Mouse (Mus musculus): Measurements from ENCODE around the gene Unkl. TPM values are rescaled to one million over a fixed set of nuclear protein-coding genes. Genes with fewer than 3 reads are reported as not detected.
A peak's percentile ranks its signal among the peaks of the same experiment; 100 is the strongest.

Unkl gene
- 5.4 and 6.1 TPM in 2 replicates for polyA plus RNA-seq (2015; fragmentation: Nextera tagmentation; extraction: Ambion mirVana)

GRCm38 (mm10) chr17:25188150-25189031 is at the start of gene Unkl:
Gene Unkl (plus strand): TSS chr17:25188397.
- Histone ChIP-seq H3K27ac (ENCODE audit: low read length) (peak within 1 kb of the TSS; percentile 84), H3K36me3 (ENCODE audit: control insufficient read depth, insufficient read depth) (peaks cover 6% of the 10 kb centered on the region; the same call in 1 of the 2 replicates), H3K9ac (ENCODE audit: low read length) (peak within 1 kb of the TSS; percentile 95), H3K27me3 (ENCODE audit: control insufficient read depth, insufficient read depth, low read length) (no peaks in the 10 kb centered on the region), H3K4me2 (ENCODE audit: low read depth, low read length) (peak within 1 kb of the TSS; percentile 79), H3K4me1 (ENCODE audit: control insufficient read depth, insufficient read depth, low read length) (peaks cover 22% of the 10 kb centered on the region), H3K9me3 (replicated peaks; ENCODE audit: control insufficient read depth, low read length) (no peaks in the 10 kb centered on the region), H3K4me3 (ENCODE audit: low read length) (peak within 1 kb of the TSS; percentile 90)
- peak; percentile 66 for ATAC-seq (replicated peaks; ENCODE audit: extremely low read depth, insufficient read depth, low FRiP score)
- WGBS: under 1% methylated on average over 81 of the region's 104 CpGs

DNA sequence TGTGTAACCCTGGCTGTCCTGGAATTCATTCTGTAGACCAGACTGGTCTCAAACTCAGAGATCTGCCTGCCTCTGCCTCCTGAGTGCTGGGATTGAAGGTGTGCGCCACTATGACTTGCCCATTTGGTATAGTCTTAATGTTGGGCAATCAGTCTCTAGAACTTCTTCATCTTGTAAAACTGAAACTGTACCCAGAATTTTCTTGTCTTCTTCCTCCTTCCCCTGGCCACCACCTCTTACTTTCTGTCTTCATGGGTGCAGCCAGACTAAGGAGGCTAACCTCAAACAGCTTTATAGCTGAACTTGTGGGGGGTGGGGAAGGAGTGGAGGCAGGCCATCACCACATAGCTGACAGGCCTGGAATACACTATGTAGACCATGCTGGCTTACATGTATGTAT is 49.4 kb upstream of the Unkl start:
- WGBS: 100% methylated on average over 1 of the region's 1 CpGs
- Histone ChIP-seq H3K27ac (ENCODE audit: low read length) (no peak overlapping the region), H3K4me2 (ENCODE audit: low read depth, low read length) (no peak overlapping the region), H3K9me3 (replicated peaks; ENCODE audit: control insufficient read depth, low read length) (no peaks in the 10 kb centered on the region), H3K27me3 (ENCODE audit: control insufficient read depth, insufficient read depth, low read length) (no peaks in the 10 kb centered on the region), H3K4me3 (ENCODE audit: low read length) (no peak overlapping the region), H3K36me3 (ENCODE audit: control insufficient read depth, insufficient read depth) (no peaks in the 10 kb centered on the region), H3K4me1 (ENCODE audit: control insufficient read depth, insufficient read depth, low read length) (peaks cover 7% of the 10 kb centered on the region), H3K9ac (ENCODE audit: low read length) (no peak overlapping the region)
- ATAC-seq (replicated peaks; ENCODE audit: extremely low read depth, insufficient read depth, low FRiP score): no peak

DNA sequence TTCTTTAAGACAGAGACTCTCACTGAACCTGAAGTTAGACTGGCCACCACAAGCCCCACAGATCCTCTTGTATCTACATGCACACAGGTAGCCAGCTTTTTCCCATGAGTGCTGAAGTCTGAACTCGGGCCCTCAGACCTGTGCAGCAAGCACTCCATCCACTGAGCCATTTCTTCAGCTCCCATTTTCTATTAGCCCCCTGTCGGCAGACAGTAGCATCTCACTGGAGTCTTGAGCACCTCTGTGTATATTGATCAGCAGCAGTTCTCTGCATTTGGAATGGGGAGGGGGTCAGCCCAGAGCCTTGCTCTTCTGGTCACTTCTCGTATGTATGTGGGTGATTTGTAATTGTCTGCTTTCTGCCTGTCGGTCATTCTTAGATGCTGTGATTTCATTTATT is 48.2 kb upstream of the Unkl start:
- no peak overlapping the region for H3K9ac ChIP-seq (ENCODE audit: low read length)
- no peak overlapping the region for H3K4me2 ChIP-seq (ENCODE audit: low read depth, low read length)
- no peaks in the 10 kb centered on the region for H3K9me3 ChIP-seq (replicated peaks; ENCODE audit: control insufficient read depth, low read length)
- no peaks in the 10 kb centered on the region for H3K4me1 ChIP-seq (ENCODE audit: control insufficient read depth, insufficient read depth, low read length)
- H3K27ac ChIP-seq (ENCODE audit: low read length): no peak overlapping the region
- no peaks in the 10 kb centered on the region; the same call in 1 of the 2 replicates for H3K36me3 ChIP-seq (ENCODE audit: control insufficient read depth, insufficient read depth)
- 68% methylated on average over 4 of the region's 4 CpGs for WGBS
- no peak for ATAC-seq (replicated peaks; ENCODE audit: extremely low read depth, insufficient read depth, low FRiP score)
- no peaks in the 10 kb centered on the region for H3K27me3 ChIP-seq (ENCODE audit: control insufficient read depth, insufficient read depth, low read length)
- no peak overlapping the region for H3K4me3 ChIP-seq (ENCODE audit: low read length)

- no peak within 1 kb of the TSS for H3K4me3 ChIP-seq (ENCODE audit: low read length)
- H3K27ac ChIP-seq (ENCODE audit: low read length): no peak within 1 kb of the TSS
- H3K4me1 ChIP-seq (ENCODE audit: control insufficient read depth, insufficient read depth, low read length): no peaks in the 10 kb centered on the region
- 0 out of 2 replicates have a peak, but pooled peaks cover 3% of the 10 kb centered on the region for H3K36me3 ChIP-seq (ENCODE audit: control insufficient read depth, insufficient read depth)
- no peak for ATAC-seq (replicated peaks; ENCODE audit: extremely low read depth, insufficient read depth, low FRiP score)
- H3K9me3 ChIP-seq (replicated peaks; ENCODE audit: control insufficient read depth, low read length): no peaks in the 10 kb centered on the region
- 88% methylated on average over 1 of the region's 1 CpGs for WGBS
- no peak within 1 kb of the TSS for H3K9ac ChIP-seq (ENCODE audit: low read length)
- no peaks in the 10 kb centered on the region for H3K27me3 ChIP-seq (ENCODE audit: control insufficient read depth, insufficient read depth, low read length)
- H3K4me2 ChIP-seq (ENCODE audit: low read depth, low read length): no peak within 1 kb of the TSS
Measured at GRCm38 (mm10) chr17:25162161-25162560, 26.0 kb upstream of the Unkl start, which contains the start of gene Ccdc154. Gene Ccdc154 (plus strand): TSS chr17:25162461.

DNA sequence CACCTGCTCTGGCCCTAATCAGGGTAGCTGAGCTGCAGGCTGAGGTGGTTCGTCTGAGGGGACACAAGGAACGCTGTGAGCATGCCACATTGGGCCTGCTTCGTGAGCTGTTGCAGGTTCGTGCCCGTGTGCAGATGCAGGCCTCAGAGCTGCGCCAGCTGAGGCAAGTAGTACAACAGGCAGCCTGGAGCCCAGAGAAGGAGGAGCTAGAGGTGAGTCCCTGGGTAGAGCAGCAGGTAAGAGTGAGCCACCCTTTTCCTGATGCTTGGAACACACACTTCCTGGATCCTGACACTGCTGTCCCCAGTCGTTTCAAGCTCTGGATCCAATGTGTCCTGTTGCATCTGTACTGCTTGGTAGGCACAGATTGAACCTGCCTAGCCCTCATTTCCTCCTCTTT is 24.8 kb upstream of the Unkl start:
- ATAC-seq (replicated peaks; ENCODE audit: extremely low read depth, insufficient read depth, low FRiP score): no peak
- Histone ChIP-seq H3K36me3 (ENCODE audit: control insufficient read depth, insufficient read depth) (0 out of 2 replicates have a peak, but pooled peaks cover 3% of the 10 kb centered on the region), H3K9ac (ENCODE audit: low read length) (no peak overlapping the region), H3K27ac (ENCODE audit: low read length) (no peak overlapping the region), H3K4me3 (ENCODE audit: low read length) (no peak overlapping the region), H3K27me3 (ENCODE audit: control insufficient read depth, insufficient read depth, low read length) (no peaks in the 10 kb centered on the region), H3K4me1 (ENCODE audit: control insufficient read depth, insufficient read depth, low read length) (no peaks in the 10 kb centered on the region), H3K4me2 (ENCODE audit: low read depth, low read length) (no peak overlapping the region), H3K9me3 (replicated peaks; ENCODE audit: control insufficient read depth, low read length) (no peaks in the 10 kb centered on the region)
- 61% methylated on average over 7 of the region's 7 CpGs for WGBS

- no peak overlapping the region for H3K9ac ChIP-seq (ENCODE audit: low read length)
- H3K4me1 ChIP-seq (ENCODE audit: control insufficient read depth, insufficient read depth, low read length): no peaks in the 10 kb centered on the region
- no peak overlapping the region for H3K27ac ChIP-seq (ENCODE audit: low read length)
- H3K27me3 ChIP-seq (ENCODE audit: control insufficient read depth, insufficient read depth, low read length): no peaks in the 10 kb centered on the region
- no peak overlapping the region for H3K4me3 ChIP-seq (ENCODE audit: low read length)
- H3K4me2 ChIP-seq (ENCODE audit: low read depth, low read length): no peak overlapping the region
- no peaks in the 10 kb centered on the region for H3K9me3 ChIP-seq (replicated peaks; ENCODE audit: control insufficient read depth, low read length)
- H3K36me3 ChIP-seq (ENCODE audit: control insufficient read depth, insufficient read depth): 0 out of 2 replicates have a peak, but pooled peaks cover 2% of the 10 kb centered on the region
- ATAC-seq (replicated peaks; ENCODE audit: extremely low read depth, insufficient read depth, low FRiP score): no peak
- 81% methylated on average over 3 of the region's 3 CpGs for WGBS
Measured at GRCm38 (mm10) chr17:25164770-25165169, 23.4 kb upstream of the Unkl start.

DNA sequence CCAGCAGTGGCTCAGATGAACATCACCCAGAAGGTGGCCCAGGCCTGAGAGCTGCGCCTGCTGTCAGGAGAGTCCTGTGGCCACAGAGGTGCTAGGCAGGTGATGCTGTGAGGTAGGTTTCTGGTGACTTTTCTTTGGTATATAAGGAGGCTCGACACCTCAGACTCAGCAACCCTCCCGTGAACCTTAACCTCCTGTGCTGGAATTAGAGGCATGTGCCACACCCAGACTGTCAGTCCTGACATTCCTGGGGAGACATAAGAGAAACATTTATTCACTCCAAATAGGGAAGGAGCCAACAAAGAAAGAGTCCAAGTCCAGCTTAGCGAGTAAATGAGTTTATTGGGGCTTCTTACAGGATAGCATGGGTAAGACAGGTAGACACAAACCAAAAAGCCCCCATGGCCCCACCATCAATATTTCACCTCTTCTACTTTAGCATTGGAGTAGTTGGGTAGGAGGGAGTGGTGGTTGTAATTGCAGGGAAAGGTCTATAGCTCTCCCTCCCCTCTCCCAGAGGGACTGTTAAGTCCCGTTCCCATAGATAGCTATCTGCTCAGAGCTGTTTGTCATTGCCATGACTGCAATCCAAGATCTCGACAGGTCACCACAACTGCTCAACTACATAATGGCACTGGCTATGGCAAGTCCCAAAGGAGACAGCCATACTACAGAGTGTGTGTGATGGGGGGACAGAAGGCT is 22.1 kb upstream of the Unkl start:
- WGBS: 43% methylated on average over 6 of the region's 6 CpGs
- no peaks in the 10 kb centered on the region for H3K36me3 ChIP-seq (ENCODE audit: control insufficient read depth, insufficient read depth)
- no peaks in the 10 kb centered on the region for H3K4me1 ChIP-seq (ENCODE audit: control insufficient read depth, insufficient read depth, low read length)
- no peak overlapping the region for H3K9ac ChIP-seq (ENCODE audit: low read length)
- H3K4me2 ChIP-seq (ENCODE audit: low read depth, low read length): no peak overlapping the region
- no peak overlapping the region for H3K4me3 ChIP-seq (ENCODE audit: low read length)
- no peak overlapping the region for H3K27ac ChIP-seq (ENCODE audit: low read length)
- no peaks in the 10 kb centered on the region for H3K9me3 ChIP-seq (replicated peaks; ENCODE audit: control insufficient read depth, low read length)
- H3K27me3 ChIP-seq (ENCODE audit: control insufficient read depth, insufficient read depth, low read length): no peaks in the 10 kb centered on the region
- ATAC-seq (replicated peaks; ENCODE audit: extremely low read depth, insufficient read depth, low FRiP score): no peak

- H3K27me3 ChIP-seq (ENCODE audit: control insufficient read depth, insufficient read depth, low read length): no peaks in the 10 kb centered on the region
- no peak overlapping the region for H3K9ac ChIP-seq (ENCODE audit: low read length)
- no peak overlapping the region for H3K4me3 ChIP-seq (ENCODE audit: low read length)
- no peak overlapping the region for H3K4me2 ChIP-seq (ENCODE audit: low read depth, low read length)
- no peak for ATAC-seq (replicated peaks; ENCODE audit: extremely low read depth, insufficient read depth, low FRiP score)
- H3K9me3 ChIP-seq (replicated peaks; ENCODE audit: control insufficient read depth, low read length): no peaks in the 10 kb centered on the region
- no peaks in the 10 kb centered on the region for H3K4me1 ChIP-seq (ENCODE audit: control insufficient read depth, insufficient read depth, low read length)
- no peak overlapping the region for H3K27ac ChIP-seq (ENCODE audit: low read length)
- 74% methylated on average over 2 of the region's 2 CpGs for whole genome bisulfite sequencing
- H3K36me3 ChIP-seq (ENCODE audit: control insufficient read depth, insufficient read depth): no peaks in the 10 kb centered on the region
Measured at GRCm38 (mm10) chr17:25169706-25170105, 18.5 kb upstream of the Unkl start.

DNA sequence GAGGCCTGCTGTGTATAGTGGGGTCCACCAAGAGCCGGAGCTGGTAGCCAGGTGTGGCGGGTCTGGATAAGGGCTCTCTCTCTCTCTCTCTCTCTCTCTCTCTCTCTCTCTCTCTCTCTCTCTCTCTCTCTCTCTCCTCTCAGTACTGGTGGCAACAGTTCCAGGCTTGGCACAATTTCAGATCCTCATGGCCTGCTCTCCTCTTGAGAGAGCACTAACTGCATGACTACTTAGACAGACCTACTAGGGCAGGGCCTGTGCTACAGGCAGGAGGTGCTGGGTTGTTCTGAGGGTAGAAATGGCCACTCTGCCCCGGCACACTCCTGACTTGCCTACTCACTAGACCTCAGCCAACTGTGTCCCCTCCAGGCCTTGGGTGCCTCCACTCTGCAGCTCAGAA is 15.6 kb upstream of the Unkl start:
- no peaks in the 10 kb centered on the region for H3K36me3 ChIP-seq (ENCODE audit: control insufficient read depth, insufficient read depth)
- no peaks in the 10 kb centered on the region for H3K9me3 ChIP-seq (replicated peaks; ENCODE audit: control insufficient read depth, low read length)
- H3K27ac ChIP-seq (ENCODE audit: low read length): no peak overlapping the region
- no peak overlapping the region for H3K9ac ChIP-seq (ENCODE audit: low read length)
- WGBS: 79% methylated on average over 3 of the region's 3 CpGs
- no peak; the same call in 1 of the 2 replicates for ATAC-seq (replicated peaks; ENCODE audit: extremely low read depth, insufficient read depth, low FRiP score)
- 0 out of 2 replicates have a peak, but pooled peaks cover 2% of the 10 kb centered on the region for H3K27me3 ChIP-seq (ENCODE audit: control insufficient read depth, insufficient read depth, low read length)
- no peak overlapping the region for H3K4me3 ChIP-seq (ENCODE audit: low read length)
- H3K4me2 ChIP-seq (ENCODE audit: low read depth, low read length): no peak overlapping the region
- H3K4me1 ChIP-seq (ENCODE audit: control insufficient read depth, insufficient read depth, low read length): no peaks in the 10 kb centered on the region
